In the genomic region with DNA sequence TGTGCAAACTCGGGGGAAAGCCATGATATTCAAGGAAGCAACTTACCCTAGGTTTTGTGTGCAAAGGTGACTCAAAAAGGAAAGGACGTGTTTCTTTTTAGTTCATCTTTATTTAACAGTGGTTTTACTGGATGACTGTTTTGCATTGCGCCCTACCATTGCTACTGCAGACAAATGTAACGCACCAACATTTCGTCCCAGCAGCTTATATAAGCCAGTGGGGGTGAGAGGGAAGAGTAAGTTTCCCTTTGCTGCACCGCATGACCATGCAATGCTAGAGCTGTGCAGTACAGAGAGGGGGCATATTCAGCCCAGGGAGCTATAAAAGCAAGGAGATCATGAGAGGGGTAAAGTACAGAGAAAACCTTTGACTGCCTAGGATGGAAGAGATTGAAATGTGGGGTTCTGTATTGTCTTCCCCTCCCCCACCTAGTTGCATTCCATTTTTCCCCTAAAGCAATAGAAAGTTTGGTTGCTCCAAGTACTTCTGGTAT, we compare ENCODE assay signal across 25 mouse cellular contexts.
DNase-seq lines count a peak whose midpoint lies in the region; ATAC-seq and TF ChIP-seq lines count a peak whose summit lies in the region.
"Had no signal": no experiment of that assay in that cellular context is flagged by ENCODE, and none has a peak within 500 bp of the region (broad histone marks: within the 10 kb centered on the region; RNA-seq: fewer than 3 reads in every experiment).

No protein-coding gene starts in this region.

- 83% methylated on average over 6 of the region's 6 CpGs for WGBS in midbrain, embryonic 16.5 days
- WGBS in midbrain, embryonic 13.5 days = 89% methylated on average over 6 of the region's 6 CpGs
- 81% methylated on average over 6 of the region's 6 CpGs for WGBS in midbrain, postnatal 0 days

- H3K9ac ChIP-seq in midbrain, embryonic 16.5 days (ENCODE audit: low read depth, low read length) = no peak overlapping the region
- no peak overlapping the region for H3K9ac ChIP-seq in midbrain, embryonic 13.5 days (replicated peaks)
- no peak overlapping the region for H3K9ac ChIP-seq in midbrain, postnatal 0 days (replicated peaks; ENCODE audit: low read length, poor library complexity, severe bottlenecking)
- H3K9ac ChIP-seq: embryonic facial prominence, embryonic 13.5 days; forebrain, embryonic 12.5 days; forebrain, embryonic 15.5 days; hindbrain, embryonic 14.5 days had no signal

- no peak overlapping the region for H3K4me3 ChIP-seq in midbrain, embryonic 16.5 days (ENCODE audit: low read depth, low read length)
- no peak overlapping the region for H3K4me3 ChIP-seq in midbrain, embryonic 13.5 days (replicated peaks)
- H3K4me3 ChIP-seq in midbrain, postnatal 0 days (ENCODE audit: low read depth, low read length) = no peak overlapping the region
- H3K4me3 ChIP-seq: embryonic facial prominence, embryonic 10.5 days; embryonic facial prominence, embryonic 13.5 days; erythroblast, embryonic 14.5 days; forebrain, embryonic 12.5 days; forebrain, embryonic 15.5 days; gastrocnemius, adult 2 months had no signal

- ATAC-seq in frontal cortex, adult (ENCODE audit: low TSS enrichment) = peak; percentile 78
- no peak for ATAC-seq in midbrain, embryonic 16.5 days
- ATAC-seq in midbrain, embryonic 13.5 days = no peak
- ATAC-seq in midbrain, postnatal 0 days (ENCODE audit: low FRiP score) = no peak
- ATAC-seq: Patski had no signal

- no peaks in the 10 kb centered on the region for H3K9me3 ChIP-seq in midbrain, embryonic 16.5 days (replicated peaks; ENCODE audit: control insufficient read depth, low read length, poor library complexity, severe bottlenecking)
- no peaks in the 10 kb centered on the region for H3K9me3 ChIP-seq in midbrain, embryonic 13.5 days
- no peaks in the 10 kb centered on the region for H3K9me3 ChIP-seq in midbrain, postnatal 0 days (ENCODE audit: low read length)
- H3K9me3 ChIP-seq: embryonic facial prominence, embryonic 10.5 days; embryonic facial prominence, embryonic 13.5 days; forebrain, embryonic 12.5 days; forebrain, embryonic 15.5 days; G1E had no signal

- DNase-seq in frontal cortex, postnatal 25 days (ENCODE audit: low spot score in 2 of 2) = no peak
- peak; percentile 11 to 59 for DNase-seq in left cerebral cortex, postnatal 25 days (ENCODE audit: low spot score in 2 of 2)
- DNase-seq in left cerebral cortex, postnatal 36 days (ENCODE audit: low spot score in 2 of 2) = no peak
- no peak for DNase-seq in midbrain, postnatal 0 days (ENCODE audit: low spot score)
- no peak for DNase-seq in T-cell, adult 2 months (ENCODE audit: low spot score)
- DNase-seq: adrenal gland, postnatal 14 days; cerebellum, adult 11-12 months; cerebellum, adult 8-10 months; cerebellum, postnatal 36 days; gastrocnemius, adult 2 months; gastrocnemius, postnatal 14 days; heart, adult 11 months had no signal

- H3K4me1 ChIP-seq in midbrain, embryonic 16.5 days (ENCODE audit: control insufficient read depth, insufficient read depth, low read length) = peaks cover 21% of the 10 kb centered on the region
- H3K4me1 ChIP-seq in midbrain, embryonic 13.5 days (replicated peaks) = peaks cover 16% of the 10 kb centered on the region
- H3K4me1 ChIP-seq in midbrain, postnatal 0 days (ENCODE audit: insufficient read depth, low read length) = peaks cover 4% of the 10 kb centered on the region; the same call in 1 of the 2 replicates
- H3K4me1 ChIP-seq: embryonic facial prominence, embryonic 10.5 days; embryonic facial prominence, embryonic 13.5 days had no signal

- no peaks in the 10 kb centered on the region for H3K27me3 ChIP-seq in midbrain, embryonic 16.5 days (ENCODE audit: control insufficient read depth, insufficient read depth, low read depth, low read length)
- H3K27me3 ChIP-seq in midbrain, embryonic 13.5 days = no peaks in the 10 kb centered on the region
- H3K27me3 ChIP-seq in midbrain, postnatal 0 days (ENCODE audit: insufficient read depth, low read length) = no peaks in the 10 kb centered on the region
- H3K27me3 ChIP-seq: embryonic facial prominence, embryonic 13.5 days; forebrain, embryonic 12.5 days; forebrain, embryonic 15.5 days had no signal

- H3K36me3 ChIP-seq in midbrain, embryonic 16.5 days (ENCODE audit: control insufficient read depth, insufficient read depth, low read length) = no peaks in the 10 kb centered on the region
- no peaks in the 10 kb centered on the region for H3K36me3 ChIP-seq in midbrain, embryonic 13.5 days
- no peaks in the 10 kb centered on the region for H3K36me3 ChIP-seq in midbrain, postnatal 0 days (ENCODE audit: insufficient read depth, low read length)
- H3K36me3 ChIP-seq: embryonic facial prominence, embryonic 10.5 days; embryonic facial prominence, embryonic 13.5 days; forebrain, embryonic 12.5 days; forebrain, embryonic 15.5 days; G1E had no signal

- TF ChIP-seq CTCF in midbrain, postnatal 0 days (IDR thresholded peaks at IDR 0.05) = no peak

- no peak overlapping the region for H3K4me2 ChIP-seq in midbrain, embryonic 16.5 days (ENCODE audit: low read length)
- no peak overlapping the region for H3K4me2 ChIP-seq in midbrain, embryonic 13.5 days (replicated peaks)
- H3K4me2 ChIP-seq in midbrain, postnatal 0 days (ENCODE audit: low read depth, low read length, poor library complexity, severe bottlenecking) = no peak overlapping the region
- H3K4me2 ChIP-seq: embryonic facial prominence, embryonic 13.5 days; forebrain, embryonic 12.5 days; forebrain, embryonic 15.5 days; heart, embryonic 11.5 days; hindbrain, embryonic 14.5 days had no signal

- intact Hi-C loops in left cerebral cortex, postnatal 25 days (cut with DNase I) = no loop called here
- intact Hi-C loops in left cerebral cortex, postnatal 36 days (cut with DNase I) = no loop called here

- peak overlapping the region; percentile 67 for H3K27ac ChIP-seq in midbrain, embryonic 16.5 days (ENCODE audit: low read length)
- H3K27ac ChIP-seq in midbrain, embryonic 13.5 days = no peak overlapping the region
- H3K27ac ChIP-seq in midbrain, postnatal 0 days (ENCODE audit: low read depth, low read length) = peak overlapping the region; percentile 59
- H3K27ac ChIP-seq: embryonic facial prominence, embryonic 10.5 days; embryonic facial prominence, embryonic 13.5 days; forebrain, embryonic 12.5 days; forebrain, embryonic 15.5 days; gastrocnemius, adult 2 months; hindbrain, embryonic 14.5 days; hindbrain, postnatal 0 days had no signal

Comparison
In these comparisons a context has a peak if more than half of its experiments do, and no peak if none do; other contexts are left out.
1. DNase-seq: peak in left cerebral cortex, postnatal 25 days (2 of 2); none in frontal cortex, postnatal 25 days (0 of 2), left cerebral cortex, postnatal 36 days (0 of 2), midbrain, postnatal 0 days (single experiment) and T-cell, adult 2 months (single experiment).